ENCODE assay signal across 13 mouse cellular contexts in genomic region chr14:14705126-14705525, GRCm38 (mm10). TPM values are rescaled to one million over a fixed set of nuclear protein-coding genes. Genes with fewer than 3 reads are reported as not detected.
DNase-seq lines count a peak whose midpoint lies in the region; ATAC-seq and TF ChIP-seq lines count a peak whose summit lies in the region.
"Had no signal": no experiment of that assay in that cellular context is flagged by ENCODE, and none has a peak within 500 bp of the region (broad histone marks: within the 10 kb centered on the region; RNA-seq: fewer than 3 reads in every experiment).

No protein-coding gene starts in this region.

- 80% methylated on average over 3 of the region's 3 CpGs for WGBS in heart, embryonic 11.5 days (ENCODE audit: insufficient replicate concordance)
- WGBS in embryonic facial prominence, embryonic 13.5 days, result 81% methylated on average over 3 of the region's 3 CpGs
- WGBS in hindbrain, postnatal 0 days, result 79% methylated on average over 3 of the region's 3 CpGs
- 85% methylated on average over 3 of the region's 3 CpGs for WGBS in midbrain, embryonic 16.5 days

- H3K4me3 ChIP-seq in heart, embryonic 11.5 days (ENCODE audit: low read depth, low read length), result no peak overlapping the region
- H3K4me3 ChIP-seq in embryonic facial prominence, embryonic 13.5 days, result no peak overlapping the region
- H3K4me3 ChIP-seq in hindbrain, postnatal 0 days (ENCODE audit: low read length), result no peak overlapping the region
- H3K4me3 ChIP-seq in midbrain, embryonic 16.5 days (ENCODE audit: low read depth, low read length), result no peak overlapping the region
- H3K4me3 ChIP-seq: left cerebral cortex, adult 2 months had no signal

- DNase-seq in heart, postnatal 10 days, result no peak
- no peak for DNase-seq in hindbrain, postnatal 0 days (ENCODE audit: low spot score)
- no peak for DNase-seq in spleen, postnatal 14 days (ENCODE audit: low spot score in 2 of 2)
- DNase-seq in right cerebral cortex, postnatal 25 days, result no peak
- DNase-seq in left cerebral cortex, adult 18-20 months (ENCODE audit: low spot score in 2 of 2), result no peak
- DNase-seq: adrenal gland, postnatal 25 days; kidney, postnatal 36 days; liver had no signal

- ATAC-seq in heart, embryonic 11.5 days (replicated peaks; ENCODE audit: insufficient number of reproducible peaks, low FRiP score, low TSS enrichment), result no peak
- ATAC-seq in embryonic facial prominence, embryonic 13.5 days (ENCODE audit: insufficient number of reproducible peaks, insufficient read depth, low FRiP score, low TSS enrichment, low read depth), result no peak
- ATAC-seq in hindbrain, postnatal 0 days, result no peak
- ATAC-seq in midbrain, embryonic 16.5 days, result no peak

- H3K4me2 ChIP-seq in heart, embryonic 11.5 days, result 0 out of 2 replicates have a peak overlapping the region, but pooled peaks have one; percentile 64
- H3K4me2 ChIP-seq in embryonic facial prominence, embryonic 13.5 days, result peak overlapping the region; percentile 64
- H3K4me2 ChIP-seq in hindbrain, postnatal 0 days (ENCODE audit: low read depth, low read length), result peak overlapping the region; percentile 66; the same call in 1 of the 2 replicates
- peak overlapping the region; percentile 62; the same call in 1 of the 2 replicates for H3K4me2 ChIP-seq in midbrain, embryonic 16.5 days (ENCODE audit: low read length)

- H3K4me1 ChIP-seq in heart, embryonic 11.5 days (ENCODE audit: control insufficient read depth, insufficient read depth, low read length), result peaks cover 6% of the 10 kb centered on the region; the same call in 1 of the 2 replicates
- H3K4me1 ChIP-seq in embryonic facial prominence, embryonic 13.5 days, result peaks cover 16% of the 10 kb centered on the region
- peaks cover 12% of the 10 kb centered on the region; the same call in 1 of the 2 replicates for H3K4me1 ChIP-seq in hindbrain, postnatal 0 days (ENCODE audit: insufficient read depth, low read length)
- peaks cover 24% of the 10 kb centered on the region for H3K4me1 ChIP-seq in midbrain, embryonic 16.5 days (ENCODE audit: control insufficient read depth, insufficient read depth, low read length)

- no peaks in the 10 kb centered on the region for H3K27me3 ChIP-seq in heart, embryonic 11.5 days (ENCODE audit: control insufficient read depth, insufficient read depth, low read length)
- no peaks in the 10 kb centered on the region for H3K27me3 ChIP-seq in embryonic facial prominence, embryonic 13.5 days
- H3K27me3 ChIP-seq in hindbrain, postnatal 0 days (ENCODE audit: insufficient read depth, low read length), result no peaks in the 10 kb centered on the region
- H3K27me3 ChIP-seq in midbrain, embryonic 16.5 days (ENCODE audit: control insufficient read depth, insufficient read depth, low read depth, low read length), result no peaks in the 10 kb centered on the region

- TF ChIP-seq CTCF in hindbrain, postnatal 0 days (IDR thresholded peaks at IDR 0.05; ENCODE audit: low read depth), result no peak

- H3K9me3 ChIP-seq in heart, embryonic 11.5 days (replicated peaks; ENCODE audit: control insufficient read depth, low read length), result no peaks in the 10 kb centered on the region
- H3K9me3 ChIP-seq in embryonic facial prominence, embryonic 13.5 days, result no peaks in the 10 kb centered on the region
- no peaks in the 10 kb centered on the region for H3K9me3 ChIP-seq in hindbrain, postnatal 0 days (ENCODE audit: low read length)
- no peaks in the 10 kb centered on the region for H3K9me3 ChIP-seq in midbrain, embryonic 16.5 days (replicated peaks; ENCODE audit: control insufficient read depth, low read length, poor library complexity, severe bottlenecking)
- H3K9me3 ChIP-seq: heart, embryonic 10.5 days had no signal

- no peak overlapping the region for H3K27ac ChIP-seq in heart, embryonic 11.5 days (ENCODE audit: low read depth, low read length)
- H3K27ac ChIP-seq in embryonic facial prominence, embryonic 13.5 days, result no peak overlapping the region
- H3K27ac ChIP-seq in hindbrain, postnatal 0 days, result no peak overlapping the region
- no peak overlapping the region for H3K27ac ChIP-seq in midbrain, embryonic 16.5 days (ENCODE audit: low read length)
- H3K27ac ChIP-seq: heart, embryonic 10.5 days; left cerebral cortex, adult 2 months had no signal

- H3K9ac ChIP-seq in heart, embryonic 11.5 days (ENCODE audit: low read depth, low read length), result no peak overlapping the region
- H3K9ac ChIP-seq in embryonic facial prominence, embryonic 13.5 days, result no peak overlapping the region
- H3K9ac ChIP-seq in hindbrain, postnatal 0 days (replicated peaks; ENCODE audit: low read length), result no peak overlapping the region
- no peak overlapping the region for H3K9ac ChIP-seq in midbrain, embryonic 16.5 days (ENCODE audit: low read depth, low read length)

- intact Hi-C loops in heart, postnatal 10 days (cut with DNase I), result loop anchor here (10.0 kb wide), 1 partner anchor 360 kb away; the partner anchor contains the start of gene Il3ra

- no peaks in the 10 kb centered on the region for H3K36me3 ChIP-seq in heart, embryonic 11.5 days (ENCODE audit: control insufficient read depth, insufficient read depth, low read length)
- H3K36me3 ChIP-seq in embryonic facial prominence, embryonic 13.5 days, result peaks cover 5% of the 10 kb centered on the region
- H3K36me3 ChIP-seq in hindbrain, postnatal 0 days (ENCODE audit: insufficient read depth, low read length), result no peaks in the 10 kb centered on the region
- H3K36me3 ChIP-seq in midbrain, embryonic 16.5 days (ENCODE audit: control insufficient read depth, insufficient read depth, low read length), result peaks cover 3% of the 10 kb centered on the region; the same call in 1 of the 2 replicates

RNA-seq across cellular contexts. Expression of gene Slc4a7, which starts 3.0 kb away (rescaled TPM):
- 14.0 and 14.1 TPM in 2 replicates for polyA plus RNA-seq in heart, embryonic 11.5 days (2014; fragmentation: Nextera tagmentation; extraction: Ambion mirVana)
- 10 to 100 TPM; 18.3 to 18.4 TPM for total RNA-seq in heart, postnatal 10 days (2021)
- polyA plus RNA-seq in embryonic facial prominence, embryonic 13.5 days (2015; fragmentation: Nextera tagmentation; extraction: Ambion mirVana), result 22.2 and 23.3 TPM in 2 replicates
- 27.5 and 27.8 TPM in 2 replicates for total RNA-seq in hindbrain, postnatal 0 days (2014; rRNA removed)
- polyA plus RNA-seq in hindbrain, postnatal 0 days (2015; fragmentation: Nextera tagmentation; extraction: Ambion mirVana), result 19.8 and 20.8 TPM in 2 replicates
- 26.7 and 29.8 TPM in 2 replicates for polyA plus RNA-seq in midbrain, embryonic 16.5 days (2015; fragmentation: Nextera tagmentation; extraction: Ambion mirVana)
- 10 to 100 TPM; 16.6 to 17.5 TPM for total RNA-seq in left cerebral cortex, adult 18-20 months (2021)
